Mouse (Mus musculus) forebrain, postnatal 0 days (tissue): Measurements from ENCODE around the gene Milr1. TPM values are rescaled to one million over a fixed set of nuclear protein-coding genes. Genes with fewer than 3 reads are reported as not detected.

ENCODE experiments used
- ATAC-seq: fragments of 200-750 bp; cut with Nextera tagmentation; 2 replicates; pipeline ENCODE4 v1.8.0; 2017; ENCODE audit warnings: mild to moderate bottlenecking, moderate library complexity
- DNase-seq: peaks from one replicate; pipeline ENCODE4 v3.0.0-alpha.2; 2015
- H3K27ac ChIP-seq: fragments of 300-500 bp; sonication (generic); 2 replicates; pipeline ENCODE4 v1.5.1; 2014; ENCODE audit warnings: low read depth, mild to moderate bottlenecking, antibody characterized with exemption, low read length, moderate library complexity, mixed read lengths
- H3K27me3 ChIP-seq: fragments of 300-500 bp; sonication (generic); 2 replicates; pipeline ENCODE4 v1.6.1; 2014; ENCODE audit warnings: mild to moderate bottlenecking, low read length, mixed read lengths; ENCODE audit not compliant: insufficient read depth
- H3K36me3 ChIP-seq: fragments of 300-500 bp; sonication (generic); 2 replicates; pipeline ENCODE4 v1.6.1; 2014; ENCODE audit warnings: mild to moderate bottlenecking, moderate library complexity; ENCODE audit not compliant: insufficient read depth
- H3K4me1 ChIP-seq: fragments of 300-500 bp; sonication (generic); 2 replicates; pipeline ENCODE4 v1.6.1; 2014; ENCODE audit warnings: antibody characterized with exemption; ENCODE audit not compliant: insufficient read depth
- H3K4me2 ChIP-seq: fragments of 300-500 bp; sonication (generic); 2 replicates; pipeline ENCODE4 v1.6.1; 2014; ENCODE audit warnings: low read depth, mild to moderate bottlenecking, moderate library complexity
- H3K4me3 ChIP-seq: fragments of 300-500 bp; sonication (generic); 2 replicates; pipeline ENCODE4 v1.5.1; 2014; ENCODE audit warnings: low read depth, low read length, mixed read lengths
- H3K9ac ChIP-seq: fragments of 300-500 bp; sonication (generic); 2 replicates; pipeline ENCODE4 v1.6.1; 2014; ENCODE audit warnings: mild to moderate bottlenecking
- H3K9me3 ChIP-seq: fragments of 300-500 bp; sonication (generic); 2 replicates; pipeline ENCODE4 v1.6.1; 2016; ENCODE audit warnings: low read length
- CTCF ChIP-seq: sonication (generic); IDR thresholded peaks from 2 replicates; pipeline ENCODE4 v1.5.1; 2016; ENCODE audit warnings: antibody characterized with exemption, control low read depth, low read depth
- WGBS: fragments of 180-500 bp; shearing (Covaris S2); extraction: QIAGEN DNeasy Blood & Tissue Kit; methylation state at CpG from one replicate; pipeline ENCODE4 v1.1.7; 2014; 5-methylcytosine and 5-hydroxymethylcytosine counted together
- polyA plus RNA-seq: library from polyadenylated mRNA; unstranded; fragments of >200 nt; fragmentation: Nextera tagmentation; extraction: Ambion mirVana; gene quantifications from 2 replicates; pipeline ENCODE4 v1.2.1, GENCODE M21; 2015
- total RNA-seq: library from RNA; depleted of rRNA; stranded (reverse); fragments of >200 nt; gene quantifications from 2 replicates; pipeline ENCODE4 v1.2.3, GENCODE M21; 2014; rRNA removed

Milr1 gene
- total RNA-seq (1.5 TPM in 1 of 2 replicates, not detected in the other), polyA plus RNA-seq (0.55 and 1.0 TPM in 2 replicates)

DNA sequence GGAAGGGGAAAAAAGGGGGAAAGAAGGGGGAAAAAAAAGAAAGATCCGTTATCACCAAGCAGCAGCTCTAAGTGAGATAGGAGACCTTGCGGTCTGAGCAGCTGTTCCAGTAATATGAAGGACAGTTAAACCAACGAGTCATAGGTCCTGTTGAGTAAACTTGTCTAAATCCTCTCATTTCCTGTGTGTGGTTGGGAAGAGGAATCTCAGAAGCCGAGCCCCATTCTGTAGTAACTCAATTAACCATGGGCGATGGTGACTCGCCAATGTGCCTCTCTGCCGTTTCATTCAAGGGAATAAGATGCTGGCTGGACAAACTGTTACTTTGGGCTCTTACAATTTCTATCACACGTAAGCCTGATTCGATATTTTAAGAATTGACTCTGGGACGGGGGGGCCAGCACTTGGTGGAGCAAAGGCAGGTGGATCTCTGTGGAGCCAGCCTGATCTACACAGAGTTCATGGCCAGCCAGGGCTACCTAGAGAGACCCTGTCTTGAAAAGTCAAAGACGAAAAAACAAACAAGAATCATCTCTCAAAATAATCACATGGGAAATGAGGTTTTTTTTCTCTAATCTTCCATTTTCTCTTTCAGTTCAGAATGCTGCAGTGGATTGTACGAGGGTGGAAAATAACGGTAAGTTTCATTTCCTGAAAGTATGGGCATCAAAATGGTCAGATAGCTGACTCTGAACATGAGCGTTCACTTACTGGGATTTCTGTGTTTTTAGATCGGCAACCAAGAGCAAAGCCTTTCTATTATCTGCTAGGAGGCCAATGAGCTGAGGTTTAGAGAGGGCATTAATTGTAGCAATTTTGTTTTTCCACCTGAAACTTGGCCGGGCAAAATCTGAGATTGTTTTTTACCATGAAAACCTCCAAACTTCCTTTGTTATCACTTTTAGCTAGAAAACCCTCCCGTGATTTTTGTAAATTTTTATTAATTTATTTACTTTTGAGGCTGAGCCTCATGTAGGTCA is at the start of gene Milr1:
Gene Milr1, plus strand, starts transcription at position 188 of the 980 bp plus-strand sequence.
- Histone ChIP-seq H3K4me2 (no peak within 1 kb of the TSS), H3K27me3 (no peaks in the 10 kb centered on the region), H3K4me3 (no peak within 1 kb of the TSS), H3K9me3 (no peaks in the 10 kb centered on the region), H3K36me3 (no peaks in the 10 kb centered on the region), H3K27ac (no peak within 1 kb of the TSS), H3K9ac (no peak within 1 kb of the TSS), H3K4me1 (no peaks in the 10 kb centered on the region)
- DNase-seq (no peak), ATAC-seq (no peak)
- no peak for TF ChIP-seq CTCF
- WGBS, result 89% methylated on average over 17 of the region's 17 CpGs

DNA sequence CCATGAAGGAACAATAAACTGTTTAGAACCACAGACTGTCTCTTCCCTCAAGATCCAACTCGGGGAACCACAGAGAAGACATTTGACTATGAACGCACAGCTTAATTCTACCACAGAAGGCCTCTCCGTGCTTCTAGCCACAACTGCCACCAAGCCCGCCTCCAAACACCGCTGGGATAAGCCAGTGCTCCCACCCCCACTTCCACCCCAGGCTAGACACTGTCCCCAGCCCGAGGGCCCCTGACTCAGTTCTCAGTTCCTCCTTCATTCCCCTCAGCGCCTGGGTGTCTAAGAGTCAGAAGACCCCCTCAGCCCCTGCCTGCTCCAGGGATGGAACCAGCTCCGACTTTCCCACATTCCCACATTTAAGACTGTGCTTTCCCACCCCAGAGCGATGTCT is 49.4 kb upstream of the Milr1 start:
- no peak for TF ChIP-seq CTCF
- DNase-seq, result no peak
- H3K9me3 ChIP-seq, result no peaks in the 10 kb centered on the region
- H3K4me2 ChIP-seq, result no peak overlapping the region
- H3K27ac ChIP-seq, result no peak overlapping the region
- no peaks in the 10 kb centered on the region for H3K27me3 ChIP-seq
- 77% methylated on average over 9 of the region's 9 CpGs for WGBS
- no peaks in the 10 kb centered on the region for H3K36me3 ChIP-seq
- ATAC-seq, result no peak
- no peak overlapping the region for H3K9ac ChIP-seq
- H3K4me3 ChIP-seq, result no peak overlapping the region
- H3K4me1 ChIP-seq, result no peaks in the 10 kb centered on the region

DNA sequence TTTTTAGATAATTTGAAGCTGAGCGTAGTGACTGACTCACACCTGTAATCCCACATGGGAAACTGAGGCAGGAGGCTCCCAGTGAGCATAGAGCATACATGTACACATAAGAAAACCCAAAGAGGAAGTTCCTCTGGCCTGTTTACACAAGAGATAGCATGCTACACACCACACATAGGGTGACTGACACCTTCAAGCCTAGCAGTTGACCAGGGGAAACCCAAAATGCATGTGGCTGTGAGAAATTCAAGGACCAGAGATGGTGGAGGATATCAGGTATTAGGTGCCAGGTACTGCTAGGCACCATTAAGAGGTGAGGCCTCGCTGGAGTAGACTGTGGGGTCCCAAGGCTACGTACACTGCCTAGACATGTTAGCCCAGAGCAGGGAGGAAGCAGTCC is 48.4 kb upstream of the Milr1 start:
- 87% methylated on average over 3 of the region's 3 CpGs for WGBS
- no peak for DNase-seq
- no peak for ATAC-seq
- H3K4me1 ChIP-seq, result no peaks in the 10 kb centered on the region
- no peaks in the 10 kb centered on the region for H3K36me3 ChIP-seq
- H3K4me3 ChIP-seq, result no peak overlapping the region
- no peaks in the 10 kb centered on the region for H3K9me3 ChIP-seq
- no peaks in the 10 kb centered on the region for H3K27me3 ChIP-seq
- H3K27ac ChIP-seq, result no peak overlapping the region
- no peak for TF ChIP-seq CTCF
- no peak overlapping the region for H3K9ac ChIP-seq
- no peak overlapping the region for H3K4me2 ChIP-seq

DNA sequence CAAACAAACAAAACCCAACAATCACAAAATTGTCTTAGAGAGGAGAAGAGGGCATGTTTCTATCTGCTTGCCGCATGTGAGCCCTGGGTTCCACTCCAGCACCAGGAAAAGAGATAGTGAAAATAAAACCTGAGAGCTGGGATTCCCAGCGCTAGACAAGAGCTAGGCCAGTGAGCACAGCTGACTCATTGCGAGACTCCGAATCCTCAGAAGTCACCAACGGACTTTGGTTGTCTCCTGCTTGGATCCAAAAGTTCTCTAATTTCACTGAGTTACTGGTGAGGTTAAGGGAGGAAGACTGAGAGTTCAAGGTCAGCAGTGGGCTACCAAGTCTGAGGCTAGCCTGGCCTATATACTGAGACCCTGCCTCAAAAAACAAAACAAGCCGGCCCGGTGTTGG is 47.1 kb upstream of the Milr1 start:
- DNase-seq, result no peak

DNA sequence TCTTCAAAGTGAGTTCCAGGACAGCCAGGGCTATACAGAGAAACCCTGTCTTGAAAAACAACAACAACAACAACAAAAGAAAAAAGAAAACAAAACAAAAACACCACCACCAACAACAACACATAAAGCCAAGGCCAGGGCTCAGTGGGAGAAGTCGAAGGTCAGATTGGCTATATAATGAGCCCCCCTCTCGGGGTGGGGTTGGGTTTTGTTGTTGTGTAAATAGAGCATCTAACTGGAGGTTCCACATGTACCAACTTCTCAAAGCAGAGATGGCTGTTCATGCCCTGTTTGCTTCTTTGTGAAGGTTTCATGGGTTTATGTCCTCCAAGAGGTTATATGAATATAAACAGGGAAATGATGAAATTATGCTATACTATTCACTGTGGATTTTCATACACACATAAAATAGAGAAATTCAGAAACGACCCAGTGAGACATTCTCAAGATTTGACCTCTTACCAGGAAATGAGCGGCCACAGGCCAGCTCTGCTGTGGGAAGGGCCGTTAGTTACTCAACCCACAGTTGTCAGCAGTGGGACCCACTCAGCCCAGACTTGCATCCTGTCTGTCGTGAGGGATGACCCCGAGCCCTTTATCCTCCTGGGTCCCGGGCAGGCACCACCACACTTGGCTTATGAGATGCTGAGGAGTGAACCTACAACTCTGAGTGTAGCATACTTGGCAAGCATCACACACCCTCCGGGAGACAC is 46.5 kb upstream of the Milr1 start:
- no peak overlapping the region for H3K4me3 ChIP-seq
- WGBS, result 77% methylated on average over 9 of the region's 9 CpGs
- no peaks in the 10 kb centered on the region for H3K4me1 ChIP-seq
- no peak overlapping the region for H3K4me2 ChIP-seq
- H3K9ac ChIP-seq, result no peak overlapping the region
- DNase-seq (no peak), ATAC-seq (no peak)
- H3K27me3 ChIP-seq, result no peaks in the 10 kb centered on the region
- H3K9me3 ChIP-seq, result no peaks in the 10 kb centered on the region
- no peak overlapping the region for H3K27ac ChIP-seq
- H3K36me3 ChIP-seq, result no peaks in the 10 kb centered on the region
- TF ChIP-seq CTCF, result no peak

More for the DNA sequence above, 47.1 kb upstream of the Milr1 start:
- Histone ChIP-seq H3K27me3 (no peaks in the 10 kb centered on the region), H3K9me3 (no peaks in the 10 kb centered on the region), H3K4me1 (no peaks in the 10 kb centered on the region), H3K4me2 (no peak overlapping the region), H3K27ac (no peak overlapping the region), H3K4me3 (no peak overlapping the region), H3K9ac (no peak overlapping the region), H3K36me3 (no peaks in the 10 kb centered on the region)
- TF ChIP-seq CTCF, result no peak
- no peak for ATAC-seq
- 93% methylated on average over 7 of the region's 7 CpGs for WGBS

DNA sequence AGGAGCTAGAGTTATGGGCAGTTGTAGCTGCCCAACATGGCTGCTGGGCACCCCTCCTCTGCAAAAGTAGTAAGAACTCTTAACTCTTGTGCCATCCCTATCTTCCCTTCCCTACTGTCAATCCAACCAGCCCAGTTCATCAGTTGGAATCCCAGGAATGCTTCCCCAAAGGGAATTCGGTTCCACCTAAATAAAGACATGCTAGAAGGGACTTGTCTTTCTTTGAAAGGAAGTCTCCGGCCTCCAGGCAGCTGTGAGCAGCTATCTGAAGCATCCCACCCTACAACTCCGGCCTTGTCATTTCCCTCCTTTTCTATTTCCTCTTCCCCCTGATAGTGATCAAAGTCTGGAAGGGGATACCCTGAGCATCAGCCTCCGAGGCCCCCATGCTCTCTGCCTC is 44.8 kb upstream of the Milr1 start:
- H3K4me1 ChIP-seq, result no peaks in the 10 kb centered on the region
- WGBS, result 68% methylated on average over 4 of the region's 4 CpGs

DNA sequence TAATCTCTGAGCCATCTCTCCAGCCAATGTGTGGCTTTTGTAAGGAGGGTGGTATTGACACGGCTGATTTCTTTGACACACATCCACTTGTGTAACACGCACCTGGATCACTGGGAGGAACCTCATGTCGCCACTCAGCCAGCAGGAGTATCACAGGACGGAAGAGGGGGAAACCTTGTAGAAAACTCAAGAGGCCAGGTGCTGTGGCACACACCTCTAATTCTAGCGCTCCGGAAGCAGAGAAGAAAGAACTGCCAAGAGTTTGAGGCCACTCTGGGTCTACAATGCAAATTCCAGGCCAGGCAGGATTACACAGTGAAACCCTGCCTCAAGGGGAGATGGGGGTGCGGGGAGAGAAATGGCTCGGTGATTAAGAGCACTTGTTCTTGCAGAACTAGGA is 43.9 kb upstream of the Milr1 start:
- no peak for DNase-seq
- Histone ChIP-seq H3K36me3 (no peaks in the 10 kb centered on the region), H3K27me3 (no peaks in the 10 kb centered on the region), H3K4me2 (no peak overlapping the region), H3K4me3 (no peak overlapping the region), H3K9ac (no peak overlapping the region), H3K9me3 (no peaks in the 10 kb centered on the region), H3K27ac (no peak overlapping the region), H3K4me1 (no peaks in the 10 kb centered on the region)
- no peak for ATAC-seq
- 79% methylated on average over 8 of the region's 8 CpGs for WGBS
- no peak for TF ChIP-seq CTCF

More for the DNA sequence above, 44.8 kb upstream of the Milr1 start:
- DNase-seq, result no peak
- H3K27ac ChIP-seq, result no peak overlapping the region
- no peak overlapping the region for H3K4me3 ChIP-seq
- no peaks in the 10 kb centered on the region for H3K27me3 ChIP-seq
- no peak overlapping the region for H3K9ac ChIP-seq
- no peak for TF ChIP-seq CTCF
- ATAC-seq, result no peak
- H3K9me3 ChIP-seq, result no peaks in the 10 kb centered on the region
- no peaks in the 10 kb centered on the region for H3K36me3 ChIP-seq
- H3K4me2 ChIP-seq, result no peak overlapping the region
